Mouse (Mus musculus) limb, embryonic 13.5 days (tissue): Measurements from ENCODE around the gene Prr14. TPM values are rescaled to one million over a fixed set of nuclear protein-coding genes. Genes with fewer than 3 reads are reported as not detected.
A peak's percentile ranks its signal among the peaks of the same experiment; 100 is the strongest.
"Not testable (repeated sequence)": the region's sequence is repeated elsewhere in the genome, so short reads cannot be mapped to it uniquely, and the experiment has no call there.

ENCODE experiments used
- ATAC-seq: fragments of 200-750 bp; cut with Nextera tagmentation; 2 replicates; pipeline ENCODE4 v1.8.0; 2017; ENCODE audit warnings: low read depth, moderate number of reproducible peaks, moderate TSS enrichment; ENCODE audit not compliant: low FRiP score
- H3K27ac ChIP-seq: fragments of 300-500 bp; sonication (generic); 2 replicates; pipeline ENCODE4 v1.5.1; 2015; ENCODE audit warnings: inconsistent platforms, mild to moderate bottlenecking, moderate library complexity
- H3K27me3 ChIP-seq: fragments of 300-500 bp; sonication (generic); 2 replicates; pipeline ENCODE4 v1.6.1; 2015; ENCODE audit warnings: mild to moderate bottlenecking, inconsistent platforms
- H3K36me3 ChIP-seq: fragments of 300-500 bp; sonication (generic); 2 replicates; pipeline ENCODE4 v1.6.1; 2015; ENCODE audit warnings: inconsistent platforms, mild to moderate bottlenecking, moderate library complexity
- H3K4me1 ChIP-seq: fragments of 300-500 bp; sonication (generic); 2 replicates; pipeline ENCODE4 v1.6.1; 2015; ENCODE audit warnings: inconsistent platforms
- H3K4me2 ChIP-seq: fragments of 300-500 bp; sonication (generic); replicated peaks from 2 replicates; pipeline ENCODE4 v1.6.1; 2015; ENCODE audit warnings: inconsistent platforms, mild to moderate bottlenecking, moderate library complexity
- H3K4me3 ChIP-seq: fragments of 300-500 bp; sonication (generic); 2 replicates; pipeline ENCODE4 v1.5.1; 2015; ENCODE audit warnings: moderate library complexity, mild to moderate bottlenecking, inconsistent platforms
- H3K9ac ChIP-seq: fragments of 300-500 bp; sonication (generic); 2 replicates; pipeline ENCODE4 v1.6.1; 2015; ENCODE audit warnings: mild to moderate bottlenecking, inconsistent platforms
- H3K9me3 ChIP-seq: fragments of 300-500 bp; sonication (generic); 2 replicates; pipeline ENCODE4 v1.6.1; 2016; ENCODE audit warnings: inconsistent platforms
- WGBS: fragments of 180-500 bp; shearing (Covaris S2); methylation state at CpG from one replicate; pipeline ENCODE4 v1.1.7; 2015; 5-methylcytosine and 5-hydroxymethylcytosine counted together
- polyA plus RNA-seq: library from polyadenylated mRNA; unstranded; fragments of >200 nt; fragmentation: Nextera tagmentation; extraction: Ambion mirVana; gene quantifications from 2 replicates; pipeline ENCODE4 v1.2.1, GENCODE M21; 2015

The Prr14 gene
- polyA plus RNA-seq, 1 experiment from 2014 or later: 42.3 TPM

DNA sequence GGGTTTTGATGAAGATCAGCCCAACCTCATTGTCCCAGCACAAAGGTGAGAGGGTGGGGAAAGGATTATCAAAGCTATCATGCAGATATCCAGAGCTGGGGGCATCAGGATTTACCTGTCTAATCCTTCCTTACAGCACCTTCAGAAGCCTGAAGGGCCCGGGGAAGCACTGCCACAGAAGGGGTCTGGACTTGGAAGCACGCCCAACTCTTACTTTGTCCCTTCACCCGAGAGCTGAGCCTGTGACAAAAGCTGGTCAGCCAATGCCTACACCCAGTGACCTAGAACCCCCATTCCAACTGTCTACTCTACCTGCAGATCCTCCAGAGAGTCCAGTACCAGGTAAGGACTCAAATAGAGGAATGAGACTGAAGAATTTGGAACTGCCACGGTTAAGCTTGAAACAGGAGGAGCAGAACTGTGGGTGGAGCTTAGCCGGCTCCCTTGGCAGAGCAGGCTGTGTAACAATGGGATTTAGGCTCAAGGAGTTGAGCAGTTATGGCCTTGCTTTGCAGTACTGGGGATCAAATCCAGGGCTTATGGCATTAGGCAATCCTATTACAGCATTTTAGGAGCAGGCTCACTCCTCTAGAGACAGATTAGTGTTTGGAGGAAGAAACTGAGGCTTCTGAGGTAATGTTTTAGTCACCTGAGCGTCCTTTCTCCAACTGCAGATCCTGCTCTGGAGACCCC is 15.1 kb downstream of the Prr14 start:
- H3K27ac ChIP-seq: 0 out of 2 replicates have a peak overlapping the region, but pooled peaks have one; percentile 0
- no peak overlapping the region for H3K9ac ChIP-seq
- H3K9me3 ChIP-seq: no peaks in the 10 kb centered on the region
- no peak overlapping the region for H3K4me3 ChIP-seq
- no peaks in the 10 kb centered on the region for H3K27me3 ChIP-seq
- ATAC-seq: no peak
- WGBS: 79% methylated on average over 6 of the region's 6 CpGs
- no peak overlapping the region for H3K4me2 ChIP-seq
- peaks cover 37% of the 10 kb centered on the region for H3K36me3 ChIP-seq
- peaks cover 22% of the 10 kb centered on the region for H3K4me1 ChIP-seq

DNA sequence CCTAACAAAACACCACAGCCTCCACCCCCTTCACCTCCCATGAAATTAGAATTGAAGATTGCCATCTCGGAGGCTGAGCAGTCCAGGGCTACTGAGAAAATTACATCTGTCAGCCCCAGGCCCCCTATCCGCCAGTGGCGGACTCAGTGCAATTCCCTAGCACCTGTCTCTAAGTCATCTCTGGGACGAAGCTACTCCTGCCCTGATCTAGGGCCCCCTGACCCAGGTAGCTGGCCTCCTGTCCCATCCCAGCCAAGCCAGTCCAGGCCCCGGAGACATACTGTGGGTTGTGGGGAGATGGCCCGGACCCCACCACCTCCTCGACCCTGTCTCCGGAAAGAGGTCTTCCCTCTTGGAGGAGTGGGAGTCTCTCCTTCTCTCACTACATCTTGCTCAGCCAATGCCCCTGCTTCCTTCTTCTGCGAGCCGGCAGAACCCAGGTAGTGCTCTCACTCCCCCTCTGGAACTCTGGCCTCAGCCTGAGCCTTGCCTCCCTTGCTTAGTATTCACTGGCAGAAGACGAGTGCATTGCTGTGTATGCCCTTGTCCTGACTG is 15.9 kb downstream of the Prr14 start:
- peaks cover 37% of the 10 kb centered on the region for H3K36me3 ChIP-seq
- no peak overlapping the region for H3K4me2 ChIP-seq
- 0 out of 2 replicates have a peak overlapping the region, but pooled peaks have one; percentile 5 for H3K4me3 ChIP-seq
- no peak for ATAC-seq
- H3K27me3 ChIP-seq: no peaks in the 10 kb centered on the region
- peaks cover 24% of the 10 kb centered on the region for H3K4me1 ChIP-seq
- H3K9me3 ChIP-seq: no peaks in the 10 kb centered on the region
- no peak overlapping the region for H3K9ac ChIP-seq
- H3K27ac ChIP-seq: no peak overlapping the region
- WGBS: 89% methylated on average over 11 of the region's 11 CpGs

DNA sequence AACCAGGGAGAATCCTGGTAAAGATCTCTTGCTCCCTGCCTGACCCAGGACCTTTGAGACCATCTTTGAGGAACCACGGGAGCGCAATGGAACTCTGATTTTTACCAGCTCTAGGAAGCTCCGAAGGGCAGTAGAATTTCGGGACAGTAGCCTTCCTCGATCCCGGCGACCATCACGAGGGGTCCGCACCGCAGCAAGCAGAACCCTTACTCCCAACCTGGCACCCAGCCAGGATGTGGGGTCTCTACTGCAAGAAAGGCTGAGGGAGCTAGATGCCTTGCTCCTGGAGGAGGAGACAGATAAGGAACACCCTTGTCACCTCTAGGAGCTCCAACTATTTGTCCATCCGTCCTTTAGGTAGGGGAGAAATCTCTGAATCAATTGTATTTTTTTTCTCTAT is 16.9 kb downstream of the Prr14 start:
- no peaks in the 10 kb centered on the region for H3K9me3 ChIP-seq
- no peaks in the 10 kb centered on the region for H3K27me3 ChIP-seq
- peaks cover 33% of the 10 kb centered on the region for H3K4me1 ChIP-seq
- peaks cover 44% of the 10 kb centered on the region for H3K36me3 ChIP-seq
- no peak overlapping the region for H3K27ac ChIP-seq
- ATAC-seq: no peak
- WGBS: 95% methylated on average over 11 of the region's 11 CpGs
- H3K9ac ChIP-seq: no peak overlapping the region
- H3K4me2 ChIP-seq: no peak overlapping the region
- no peak overlapping the region for H3K4me3 ChIP-seq

- H3K27me3 ChIP-seq: no peaks in the 10 kb centered on the region
- peaks cover 33% of the 10 kb centered on the region for H3K4me1 ChIP-seq
- peak overlapping the region; percentile 65 for H3K9ac ChIP-seq
- H3K36me3 ChIP-seq: peaks cover 49% of the 10 kb centered on the region
- no peaks in the 10 kb centered on the region for H3K9me3 ChIP-seq
- 78% methylated on average over 4 of the region's 4 CpGs for WGBS
- peak overlapping the region; percentile 99 for H3K4me2 ChIP-seq
- H3K27ac ChIP-seq: peak overlapping the region; percentile 96; the same call in 1 of the 2 replicates
- peak overlapping the region; percentile 100 for H3K4me3 ChIP-seq
- no peak for ATAC-seq
These were observed 17.4 kb downstream of the Prr14 start for GRCm38 (mm10) chr7:127476855-127477254.

GRCm38 (mm10) chr7:127477687-127478634 is 18.6 kb downstream of the Prr14 start:
- H3K9ac ChIP-seq: peak overlapping the region; percentile 98
- under 1% methylated on average over 50 of the region's 50 CpGs for WGBS
- peak overlapping the region; percentile 100 for H3K4me3 ChIP-seq
- peak overlapping the region; percentile 96 for H3K27ac ChIP-seq
- peak overlapping the region; percentile 99 for H3K4me2 ChIP-seq
- ATAC-seq: peak; percentile 93
- H3K9me3 ChIP-seq: no peaks in the 10 kb centered on the region
- peaks cover 60% of the 10 kb centered on the region for H3K36me3 ChIP-seq
- peaks cover 24% of the 10 kb centered on the region for H3K4me1 ChIP-seq
- H3K27me3 ChIP-seq: no peaks in the 10 kb centered on the region

- Histone ChIP-seq H3K4me2 (peak within 1 kb of the TSS; percentile 99), H3K4me3 (peak within 1 kb of the TSS; percentile 100), H3K36me3 (peaks cover 63% of the 10 kb centered on the region), H3K9me3 (no peaks in the 10 kb centered on the region), H3K4me1 (peaks cover 24% of the 10 kb centered on the region), H3K9ac (peak within 1 kb of the TSS; percentile 98), H3K27ac (peak within 1 kb of the TSS; percentile 96), H3K27me3 (no peaks in the 10 kb centered on the region)
- ATAC-seq: peak; percentile 75
- WGBS: under 1% methylated on average over 59 of the region's 62 CpGs
These were observed 19.4 kb downstream of the Prr14 start, which contains the start of gene Fbrs for GRCm38 (mm10) chr7:127478635-127479317. Gene Fbrs (plus strand): TSS chr7:127479199.

- H3K9ac ChIP-seq: peak overlapping the region; percentile 98
- no peaks in the 10 kb centered on the region for H3K9me3 ChIP-seq
- ATAC-seq: no peak
- H3K4me2 ChIP-seq: peak overlapping the region; percentile 99
- H3K36me3 ChIP-seq: peaks cover 63% of the 10 kb centered on the region
- peak overlapping the region; percentile 100 for H3K4me3 ChIP-seq
- H3K27ac ChIP-seq: peak overlapping the region; percentile 96
- H3K4me1 ChIP-seq: peaks cover 24% of the 10 kb centered on the region
- no peaks in the 10 kb centered on the region for H3K27me3 ChIP-seq
- WGBS: 3% methylated on average over 48 of the region's 48 CpGs
These were observed 20.2 kb downstream of the Prr14 start for GRCm38 (mm10) chr7:127479318-127480225.

GRCm38 (mm10) chr7:127480321-127480720 is 20.9 kb downstream of the Prr14 start:
- Histone ChIP-seq H3K27me3 (no peaks in the 10 kb centered on the region), H3K9ac (peak overlapping the region; percentile 98), H3K4me1 (peaks cover 24% of the 10 kb centered on the region), H3K36me3 (peaks cover 63% of the 10 kb centered on the region), H3K27ac (no peak overlapping the region), H3K4me2 (peak overlapping the region; percentile 99), H3K9me3 (no peaks in the 10 kb centered on the region), H3K4me3 (peak overlapping the region; percentile 100)
- no peak for ATAC-seq
- 68% methylated on average over 2 of the region's 2 CpGs for WGBS

- no peak overlapping the region for H3K4me2 ChIP-seq
- H3K27ac ChIP-seq: no peak overlapping the region
- peaks cover 8% of the 10 kb centered on the region for H3K4me1 ChIP-seq
- no peak for ATAC-seq
- peaks cover 95% of the 10 kb centered on the region for H3K36me3 ChIP-seq
- no peaks in the 10 kb centered on the region for H3K9me3 ChIP-seq
- no peak overlapping the region for H3K4me3 ChIP-seq
- no peak overlapping the region for H3K9ac ChIP-seq
- no peaks in the 10 kb centered on the region for H3K27me3 ChIP-seq
- 83% methylated on average over 5 of the region's 5 CpGs for WGBS
These were observed 26.0 kb downstream of the Prr14 start for GRCm38 (mm10) chr7:127485416-127485815.

DNA sequence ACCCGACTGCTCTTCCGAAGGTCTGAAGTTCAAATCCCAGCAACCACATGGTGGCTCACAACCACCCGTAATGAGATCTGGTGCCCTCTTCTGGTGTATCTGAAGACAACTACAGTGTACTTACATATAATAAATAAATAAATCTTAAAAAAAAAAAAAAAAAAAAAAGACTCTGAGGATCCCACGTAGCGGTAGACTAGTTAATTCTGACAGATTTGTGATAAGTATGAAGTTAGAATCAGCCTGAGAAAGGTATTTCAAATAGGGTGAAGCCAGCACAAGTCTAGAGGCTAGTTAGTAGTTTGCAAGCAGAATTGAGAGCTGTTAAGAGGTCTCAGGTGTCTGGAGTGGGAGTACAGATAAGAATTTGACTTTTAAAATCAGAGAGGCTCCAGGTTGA is 29.0 kb downstream of the Prr14 start:
- H3K36me3 ChIP-seq: peaks cover 93% of the 10 kb centered on the region
- H3K27me3 ChIP-seq, H3K27ac ChIP-seq, H3K9me3 ChIP-seq, H3K9ac ChIP-seq, ATAC-seq, H3K4me1 ChIP-seq, H3K4me3 ChIP-seq, H3K4me2 ChIP-seq: not testable (repeated sequence)
- WGBS: 88% methylated on average over 5 of the region's 5 CpGs

GRCm38 (mm10) chr7:127489982-127490381 is 30.6 kb downstream of the Prr14 start:
- no peak overlapping the region for H3K4me3 ChIP-seq
- no peak overlapping the region for H3K9ac ChIP-seq
- H3K9me3 ChIP-seq: no peaks in the 10 kb centered on the region
- no peak overlapping the region for H3K4me2 ChIP-seq
- H3K4me1 ChIP-seq: no peaks in the 10 kb centered on the region
- H3K27ac ChIP-seq: no peak overlapping the region
- over 99% methylated on average over 7 of the region's 7 CpGs for WGBS
- H3K36me3 ChIP-seq: peaks cover 77% of the 10 kb centered on the region
- ATAC-seq: no peak
- H3K27me3 ChIP-seq: no peaks in the 10 kb centered on the region
